Comparison of ENCODE assay signal across 22 mouse cellular contexts in genomic region chr9:43074611-43075010, GRCm38 (mm10).
"Had no signal": no experiment of that assay in that cellular context is flagged by ENCODE, and none has a peak within 500 bp of the region (broad histone marks: within the 10 kb centered on the region; RNA-seq: fewer than 3 reads in every experiment).

No protein-coding gene starts in this region.

- H3K9ac ChIP-seq: liver, embryonic 13.5 days; liver, embryonic 15.5 days; liver, postnatal 0 days; lung, embryonic 15.5 days; midbrain, embryonic 12.5 days; neural tube, embryonic 13.5 days; neural tube, embryonic 15.5 days had no signal

- H3K4me1 ChIP-seq: liver, embryonic 13.5 days had no signal

- H3K27ac ChIP-seq: liver, embryonic 13.5 days; liver, embryonic 15.5 days; lung, embryonic 15.5 days; midbrain, embryonic 12.5 days; neural tube, embryonic 13.5 days; neural tube, embryonic 15.5 days had no signal

- H3K4me2 ChIP-seq: liver, embryonic 13.5 days; liver, embryonic 15.5 days; lung, embryonic 15.5 days; midbrain, embryonic 12.5 days; neural tube, embryonic 13.5 days; neural tube, embryonic 15.5 days had no signal

- H3K4me3 ChIP-seq: liver, embryonic 13.5 days; liver, embryonic 15.5 days; lung, embryonic 15.5 days; megakaryocyte, embryonic 14.5 days; midbrain, embryonic 12.5 days; myocyte; neural tube, embryonic 13.5 days; neural tube, embryonic 15.5 days had no signal

- ATAC-seq: liver, postnatal 0 days; midbrain, embryonic 16.5 days had no signal

- H3K36me3 ChIP-seq: liver, embryonic 13.5 days; liver, embryonic 15.5 days; lung, embryonic 15.5 days; midbrain, embryonic 12.5 days; neural tube, embryonic 13.5 days; neural tube, embryonic 15.5 days had no signal

- H3K27me3 ChIP-seq: lung, embryonic 15.5 days; midbrain, embryonic 12.5 days; neural tube, embryonic 13.5 days; neural tube, embryonic 15.5 days had no signal

- H3K9me3 ChIP-seq: liver, embryonic 13.5 days; liver, embryonic 15.5 days; lung, embryonic 15.5 days; megakaryocyte, embryonic 14.5 days; midbrain, embryonic 12.5 days; neural tube, embryonic 13.5 days; neural tube, embryonic 15.5 days had no signal

- DNase-seq: liver, embryonic 13.5 days; liver, postnatal 0 days; lung, adult 2 months; lung, postnatal 10 days; lung, postnatal 4 days; midbrain, embryonic 14.5 days; retina, postnatal 1 day; right cerebral cortex, adult 18-20 months; right cerebral cortex, postnatal 25 days; right cerebral cortex, postnatal 4 days; spleen, adult 18-20 months; thymus, adult 18-20 months; thymus, postnatal 14 days; thymus, postnatal 36 days had no signal
